Mouse (Mus musculus) hindbrain, embryonic 15.5 days (tissue): ENCODE data around the gene Osbpl6. TPM values are rescaled to one million over a fixed set of nuclear protein-coding genes. Genes with fewer than 3 reads are reported as not detected.
"Not testable (repeated sequence)": the region's sequence is repeated elsewhere in the genome, so short reads cannot be mapped to it uniquely, and the experiment has no call there.

ENCODE experiments used
- ATAC-seq: fragments of 200-750 bp; cut with Nextera tagmentation; 2 replicates; pipeline ENCODE4 v1.8.0; 2017; ENCODE audit warnings: low read depth, moderate number of reproducible peaks, moderate TSS enrichment; ENCODE audit not compliant: low FRiP score
- H3K27ac ChIP-seq: fragments of 300-500 bp; sonication (generic); replicated peaks from 2 replicates; pipeline ENCODE4 v1.5.1; 2015; ENCODE audit warnings: mild to moderate bottlenecking, inconsistent platforms
- H3K27me3 ChIP-seq: fragments of 300-500 bp; sonication (generic); 2 replicates; pipeline ENCODE4 v1.6.1; 2015; ENCODE audit warnings: control low read depth, inconsistent platforms
- H3K36me3 ChIP-seq: fragments of 300-500 bp; sonication (generic); 2 replicates; pipeline ENCODE4 v1.6.1; 2015; ENCODE audit warnings: control low read depth, inconsistent platforms
- H3K4me1 ChIP-seq: fragments of 300-500 bp; sonication (generic); replicated peaks from 2 replicates; pipeline ENCODE4 v1.6.1; 2015; ENCODE audit warnings: control low read depth, inconsistent platforms
- H3K4me2 ChIP-seq: fragments of 300-500 bp; sonication (generic); 2 replicates; pipeline ENCODE4 v1.6.1; 2015; ENCODE audit warnings: moderate library complexity, mild to moderate bottlenecking, inconsistent platforms
- H3K4me3 ChIP-seq: fragments of 300-500 bp; sonication (generic); 2 replicates; pipeline ENCODE4 v1.5.1; 2015; ENCODE audit warnings: mild to moderate bottlenecking, inconsistent platforms
- H3K9ac ChIP-seq: fragments of 300-500 bp; sonication (generic); 2 replicates; pipeline ENCODE4 v1.6.1; 2015; ENCODE audit warnings: inconsistent platforms
- H3K9me3 ChIP-seq: fragments of 300-500 bp; sonication (generic); 2 replicates; pipeline ENCODE4 v1.6.1; 2016; ENCODE audit warnings: control low read depth, inconsistent platforms
- WGBS: fragments of 180-500 bp; shearing (Covaris S2); methylation state at CpG from one replicate; pipeline ENCODE4 v1.1.7; 2015; 5-methylcytosine and 5-hydroxymethylcytosine counted together
- polyA plus RNA-seq: library from polyadenylated mRNA; unstranded; fragments of >200 nt; fragmentation: Nextera tagmentation; extraction: Ambion mirVana; gene quantifications from 2 replicates; pipeline ENCODE4 v1.2.1, GENCODE M21; 2015

Gene Osbpl6
- polyA plus RNA-seq, 1 experiment from 2014 or later: 27.2 TPM

DNA sequence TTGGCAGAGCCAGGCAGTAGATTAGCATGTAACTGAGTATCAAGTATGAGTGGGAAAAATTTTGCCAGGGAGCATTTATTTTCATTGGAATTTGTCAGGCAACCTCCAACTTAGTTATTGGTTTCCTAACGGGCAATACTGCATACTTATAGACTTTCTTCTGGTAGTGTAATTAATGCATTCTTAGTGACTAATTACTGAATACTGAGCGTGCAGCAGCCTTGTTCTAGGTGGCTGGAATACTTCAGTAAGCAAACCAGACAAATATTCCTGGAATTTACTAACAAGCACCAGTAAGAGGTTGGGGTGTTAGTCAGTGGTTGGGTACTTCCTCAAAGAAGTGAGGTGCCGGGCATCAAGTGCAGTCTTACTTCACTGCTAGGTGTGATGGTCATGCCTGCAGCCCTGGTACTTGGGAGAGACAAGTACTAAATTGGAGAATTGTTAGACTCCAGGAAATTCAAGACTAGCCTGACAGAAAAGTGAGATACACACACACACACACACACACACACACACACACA is 186.2 kb downstream of the Osbpl6 start:
- H3K9ac ChIP-seq: no peak overlapping the region
- H3K27me3 ChIP-seq: no peaks in the 10 kb centered on the region
- ATAC-seq: no peak
- H3K27ac ChIP-seq: no peak overlapping the region
- H3K4me1 ChIP-seq: no peaks in the 10 kb centered on the region
- no peak overlapping the region for H3K4me2 ChIP-seq
- WGBS: 84% methylated on average over 3 of the region's 3 CpGs
- no peak overlapping the region for H3K4me3 ChIP-seq
- peaks cover 53% of the 10 kb centered on the region for H3K36me3 ChIP-seq
- H3K9me3 ChIP-seq: no peaks in the 10 kb centered on the region

- H3K4me3 ChIP-seq: no peak overlapping the region
- H3K27me3 ChIP-seq: no peaks in the 10 kb centered on the region
- H3K36me3 ChIP-seq: peaks cover 28% of the 10 kb centered on the region
- H3K9ac ChIP-seq: no peak overlapping the region
- H3K9me3 ChIP-seq: no peaks in the 10 kb centered on the region
- 90% methylated on average over 11 of the region's 11 CpGs for WGBS
- no peaks in the 10 kb centered on the region for H3K4me1 ChIP-seq
- no peak overlapping the region for H3K4me2 ChIP-seq
- no peak for ATAC-seq
- no peak overlapping the region for H3K27ac ChIP-seq
Observed at GRCm38 (mm10) chr2:76597521-76597920, 191.2 kb downstream of the Osbpl6 start.

DNA sequence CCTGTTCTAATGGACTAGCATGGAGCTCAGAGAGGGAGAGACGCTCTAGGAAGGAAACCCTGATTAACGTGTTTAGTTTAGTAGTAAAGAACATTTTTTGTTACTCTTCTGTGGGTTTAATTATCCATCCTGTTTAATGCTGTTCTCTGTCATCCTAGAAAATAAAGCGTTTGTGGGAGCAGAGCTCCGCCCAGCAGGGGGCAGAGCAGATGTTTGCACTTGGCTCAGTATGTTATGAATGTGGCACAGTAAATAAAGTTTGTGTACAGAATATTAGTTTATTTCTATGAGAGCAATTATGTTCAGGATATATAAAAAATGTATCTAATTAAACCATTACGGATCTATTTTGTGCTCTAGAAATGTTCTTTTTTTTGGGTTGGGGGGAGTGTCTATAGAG is 192.9 kb downstream of the Osbpl6 start:
- ATAC-seq: no peak
- Histone ChIP-seq H3K27me3 (no peaks in the 10 kb centered on the region), H3K4me1 (no peaks in the 10 kb centered on the region), H3K27ac (no peak overlapping the region), H3K9me3 (no peaks in the 10 kb centered on the region), H3K4me2 (no peak overlapping the region), H3K9ac (no peak overlapping the region), H3K36me3 (peaks cover 17% of the 10 kb centered on the region), H3K4me3 (no peak overlapping the region)
- WGBS: 67% methylated on average over 5 of the region's 5 CpGs

GRCm38 (mm10) chr2:76602256-76602655 is 195.9 kb downstream of the Osbpl6 start:
- WGBS: 100% methylated on average over 1 of the region's 1 CpGs
- H3K4me1 ChIP-seq: no peaks in the 10 kb centered on the region
- H3K4me3 ChIP-seq: no peak overlapping the region
- H3K4me2 ChIP-seq: no peak overlapping the region
- no peaks in the 10 kb centered on the region for H3K27me3 ChIP-seq
- H3K27ac ChIP-seq: no peak overlapping the region
- H3K9me3 ChIP-seq: no peaks in the 10 kb centered on the region
- no peak for ATAC-seq
- no peak overlapping the region for H3K9ac ChIP-seq
- H3K36me3 ChIP-seq: no peaks in the 10 kb centered on the region

- Histone ChIP-seq H3K27me3 (no peaks in the 10 kb centered on the region), H3K4me3 (no peak overlapping the region), H3K9me3 (no peaks in the 10 kb centered on the region), H3K4me1 (no peaks in the 10 kb centered on the region), H3K4me2 (no peak overlapping the region), H3K27ac (no peak overlapping the region), H3K9ac (no peak overlapping the region), H3K36me3 (no peaks in the 10 kb centered on the region)
- ATAC-seq: no peak
- WGBS: 85% methylated on average over 3 of the region's 3 CpGs
Observed at GRCm38 (mm10) chr2:76606704-76607103, 200.4 kb downstream of the Osbpl6 start.

DNA sequence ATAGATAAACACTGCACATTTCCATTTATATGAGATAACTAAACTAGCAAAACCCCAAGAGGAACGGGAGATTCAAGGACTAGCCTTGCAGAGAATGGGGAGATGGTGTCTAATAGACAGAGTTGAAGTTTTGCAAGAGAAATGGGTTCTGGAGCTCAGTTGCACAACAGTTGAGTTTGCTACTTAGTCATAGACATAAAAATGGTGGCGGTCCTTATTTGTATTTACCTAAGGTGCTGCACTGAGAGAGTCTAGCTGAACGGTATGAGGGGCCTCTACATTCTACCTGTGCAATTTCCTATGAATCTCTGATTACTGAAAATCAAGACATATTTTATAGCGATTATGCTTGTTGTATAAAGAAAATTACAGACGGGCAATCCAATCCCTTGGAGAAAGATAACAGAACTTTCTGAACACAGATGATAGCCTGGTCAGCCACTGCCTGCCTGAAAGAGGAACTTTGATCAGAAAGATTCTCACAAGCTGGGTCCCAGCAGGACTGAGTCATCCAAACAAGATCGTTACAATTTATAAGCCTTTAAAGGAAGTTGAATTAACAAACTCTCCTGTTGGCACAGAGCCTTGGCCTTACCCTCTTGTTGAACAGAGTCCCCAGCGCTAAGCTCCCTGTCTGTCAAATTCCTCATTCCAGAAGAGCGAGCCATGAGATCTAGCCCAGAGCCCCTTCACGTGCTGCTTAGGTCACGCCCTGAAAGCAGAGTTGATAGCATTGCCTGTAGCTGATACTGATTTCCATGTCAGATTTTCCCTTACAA is 204.2 kb downstream of the Osbpl6 start:
- Histone ChIP-seq H3K4me1 (no peaks in the 10 kb centered on the region), H3K36me3 (no peaks in the 10 kb centered on the region), H3K9ac (no peak overlapping the region), H3K4me3 (no peak overlapping the region), H3K9me3 (no peaks in the 10 kb centered on the region), H3K4me2 (no peak overlapping the region), H3K27me3 (no peaks in the 10 kb centered on the region), H3K27ac (no peak overlapping the region)
- 85% methylated on average over 10 of the region's 10 CpGs for WGBS
- ATAC-seq: no peak

- no peaks in the 10 kb centered on the region for H3K27me3 ChIP-seq
- H3K4me1 ChIP-seq: no peaks in the 10 kb centered on the region
- H3K9ac ChIP-seq: no peak overlapping the region
- no peak for ATAC-seq
- WGBS: 73% methylated on average over 3 of the region's 3 CpGs
- H3K36me3 ChIP-seq: no peaks in the 10 kb centered on the region
- H3K4me3 ChIP-seq: no peak overlapping the region
- no peak overlapping the region for H3K27ac ChIP-seq
- no peaks in the 10 kb centered on the region for H3K9me3 ChIP-seq
- no peak overlapping the region for H3K4me2 ChIP-seq
Observed at GRCm38 (mm10) chr2:76611996-76612395, 205.7 kb downstream of the Osbpl6 start.

GRCm38 (mm10) chr2:76618078-76618477 is 211.8 kb downstream of the Osbpl6 start:
- Histone ChIP-seq H3K4me2 (no peak overlapping the region), H3K27me3 (no peaks in the 10 kb centered on the region), H3K36me3 (peaks cover 3% of the 10 kb centered on the region; the same call in 1 of the 2 replicates), H3K27ac (no peak overlapping the region), H3K4me3 (no peak overlapping the region), H3K9ac (no peak overlapping the region), H3K9me3 (no peaks in the 10 kb centered on the region), H3K4me1 (no peaks in the 10 kb centered on the region)
- 38% methylated on average over 1 of the region's 1 CpGs for WGBS
- no peak; the same call in 1 of the 2 replicates for ATAC-seq

DNA sequence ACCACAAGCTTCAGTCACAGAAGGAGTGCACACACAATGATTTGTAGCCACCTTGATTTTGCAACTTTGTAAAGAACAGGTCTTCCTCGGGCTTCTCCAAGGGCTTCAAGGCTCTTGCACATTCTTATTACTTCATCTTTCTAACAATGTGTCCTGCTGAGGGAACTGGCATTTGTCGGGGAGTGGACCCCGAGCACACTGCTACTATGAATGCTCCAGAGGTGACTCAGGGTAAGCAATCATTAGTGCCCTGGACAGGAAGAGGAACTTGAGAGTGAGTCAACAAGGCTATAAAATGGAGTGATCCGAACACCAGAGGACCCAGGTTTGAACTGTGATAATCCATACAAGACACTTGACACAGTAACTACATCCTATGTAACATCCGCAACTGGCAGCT is 213.9 kb downstream of the Osbpl6 start:
- no peak for ATAC-seq
- no peaks in the 10 kb centered on the region for H3K9me3 ChIP-seq
- 92% methylated on average over 5 of the region's 5 CpGs for WGBS
- H3K4me3 ChIP-seq: no peak overlapping the region
- no peaks in the 10 kb centered on the region for H3K27me3 ChIP-seq
- H3K36me3 ChIP-seq: peaks cover 18% of the 10 kb centered on the region
- no peak overlapping the region for H3K27ac ChIP-seq
- no peak overlapping the region for H3K9ac ChIP-seq
- no peak overlapping the region for H3K4me2 ChIP-seq
- no peaks in the 10 kb centered on the region for H3K4me1 ChIP-seq

DNA sequence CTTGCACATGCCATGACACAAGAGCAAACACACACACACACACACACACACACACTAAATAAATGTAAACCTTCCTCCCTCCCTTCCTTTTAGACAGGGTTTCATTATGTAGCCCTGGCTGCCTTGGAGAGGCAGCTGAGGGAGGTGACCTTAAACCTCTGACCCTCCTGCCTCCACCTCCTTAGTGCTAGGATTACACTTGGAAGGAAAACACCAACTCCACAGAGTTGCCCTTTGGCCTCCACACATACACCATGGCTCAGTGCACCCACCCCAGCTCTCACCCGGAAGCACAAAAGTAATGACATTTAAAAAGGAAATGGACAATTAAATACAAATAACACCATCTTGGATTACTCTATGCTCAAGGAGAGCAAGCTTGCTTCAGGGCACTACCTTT is 215.4 kb downstream of the Osbpl6 start:
- no peaks in the 10 kb centered on the region for H3K27me3 ChIP-seq
- no peaks in the 10 kb centered on the region for H3K4me1 ChIP-seq
- no peak overlapping the region for H3K27ac ChIP-seq
- peaks cover 33% of the 10 kb centered on the region for H3K36me3 ChIP-seq
- H3K4me2 ChIP-seq: no peak overlapping the region
- 90% methylated on average over 1 of the region's 1 CpGs for WGBS
- ATAC-seq: no peak
- H3K9ac ChIP-seq: no peak overlapping the region
- no peak overlapping the region for H3K4me3 ChIP-seq
- H3K9me3 ChIP-seq: no peaks in the 10 kb centered on the region

DNA sequence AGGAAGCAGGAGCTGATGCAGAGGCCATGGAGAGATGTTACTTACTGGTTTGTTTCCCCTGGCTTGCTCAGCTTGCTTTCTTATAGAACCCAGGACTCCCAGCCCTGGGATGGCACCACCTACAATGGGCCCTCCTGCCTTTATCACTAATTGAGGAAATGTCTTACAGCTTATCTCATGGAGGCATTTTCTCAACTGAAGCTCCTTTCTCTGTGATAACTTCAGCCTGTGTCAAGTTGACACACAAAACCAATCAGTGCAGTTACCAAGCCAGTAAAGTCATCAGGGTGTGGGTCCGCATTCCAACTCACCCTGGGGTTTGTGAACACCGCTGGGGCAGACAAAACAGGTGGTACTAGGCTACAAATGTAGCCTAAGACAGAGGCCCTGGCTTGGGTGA is 216.0 kb downstream of the Osbpl6 start:
- peaks cover 39% of the 10 kb centered on the region for H3K36me3 ChIP-seq
- not testable (repeated sequence) for H3K4me2 ChIP-seq, H3K9me3 ChIP-seq, H3K4me1 ChIP-seq, ATAC-seq, H3K27me3 ChIP-seq, H3K27ac ChIP-seq, H3K4me3 ChIP-seq, H3K9ac ChIP-seq
- 93% methylated on average over 2 of the region's 2 CpGs for WGBS

GRCm38 (mm10) chr2:76630293-76630692 is 224.0 kb downstream of the Osbpl6 start:
- peaks cover 89% of the 10 kb centered on the region for H3K36me3 ChIP-seq
- H3K4me2 ChIP-seq: no peak overlapping the region
- H3K9ac ChIP-seq: no peak overlapping the region
- H3K27ac ChIP-seq: no peak overlapping the region
- 97% methylated on average over 12 of the region's 12 CpGs for WGBS
- H3K9me3 ChIP-seq: no peaks in the 10 kb centered on the region
- no peak for ATAC-seq
- no peaks in the 10 kb centered on the region for H3K4me1 ChIP-seq
- H3K27me3 ChIP-seq: no peaks in the 10 kb centered on the region
- H3K4me3 ChIP-seq: no peak overlapping the region

DNA sequence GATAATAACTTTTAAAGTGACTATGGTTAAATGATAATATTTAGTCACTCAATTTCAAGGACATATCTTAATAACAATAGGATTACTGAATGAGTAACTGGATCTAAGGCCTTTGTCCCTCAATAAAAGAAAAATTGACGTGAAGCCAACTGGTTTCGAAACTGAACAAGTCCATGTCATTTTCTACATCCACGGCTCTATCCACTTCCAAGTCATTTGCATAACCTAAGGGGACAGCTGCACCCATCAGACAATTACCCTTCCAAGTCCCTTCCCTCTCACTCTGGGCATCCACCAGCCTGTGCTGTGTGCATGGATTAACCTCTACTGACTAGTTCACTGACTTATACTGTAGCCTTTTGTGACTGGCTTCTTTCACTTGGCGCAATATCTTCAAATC is 225.3 kb downstream of the Osbpl6 start:
- Histone ChIP-seq H3K4me3 (no peak overlapping the region), H3K36me3 (peaks cover 90% of the 10 kb centered on the region), H3K4me2 (no peak overlapping the region), H3K27me3 (no peaks in the 10 kb centered on the region), H3K9ac (no peak overlapping the region), H3K9me3 (no peaks in the 10 kb centered on the region), H3K4me1 (no peaks in the 10 kb centered on the region), H3K27ac (no peak overlapping the region)
- WGBS: 73% methylated on average over 4 of the region's 4 CpGs
- ATAC-seq: no peak
